Mouse (Mus musculus): ENCODE data around the gene Tmem150c. TPM values are rescaled to one million over a fixed set of nuclear protein-coding genes. Genes with fewer than 3 reads are reported as not detected.

Tmem150c gene
- 10 to 100 TPM; 26.9 to 28.7 TPM for total RNA-seq (2021)
- long read RNA-seq, experiment 1, partial matches to known transcripts: 0 of 13 reads
- long read RNA-seq, experiment 1, other reads (novel, unspliced or antisense): 10 of 13 reads
- long read RNA-seq, experiment 2, transcript Tmem150c-201 (8 exons, 3,084 nt): major isoform, 8 of 35 reads
- long read RNA-seq, experiment 2, partial matches to known transcripts: 11 of 35 reads
- long read RNA-seq, experiment 2, other reads (novel, unspliced or antisense): 16 of 35 reads

DNA sequence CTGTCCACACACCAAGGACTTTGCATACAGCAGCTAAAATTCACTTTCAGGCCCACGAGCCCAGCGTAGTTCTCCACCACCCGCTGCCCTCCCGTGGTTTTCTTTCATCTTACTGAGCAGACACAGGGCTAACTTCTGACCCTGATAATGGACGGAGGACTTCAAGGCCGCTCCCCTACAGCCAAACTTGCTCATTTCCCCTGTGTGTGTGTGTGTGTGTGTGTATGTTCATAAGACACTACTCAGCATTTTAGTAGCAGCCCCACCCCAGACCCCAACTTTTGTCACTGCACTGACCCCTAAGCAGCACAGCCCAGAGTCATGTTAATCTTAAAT is at the start of gene Tmem150c:
Gene Tmem150c, minus strand, starts transcription at position 171 of the 336 bp plus-strand sequence.
- DNase-seq (ENCODE audit: low spot score in 2 of 2): peak in 1 of 2 experiments; percentile 24

DNA sequence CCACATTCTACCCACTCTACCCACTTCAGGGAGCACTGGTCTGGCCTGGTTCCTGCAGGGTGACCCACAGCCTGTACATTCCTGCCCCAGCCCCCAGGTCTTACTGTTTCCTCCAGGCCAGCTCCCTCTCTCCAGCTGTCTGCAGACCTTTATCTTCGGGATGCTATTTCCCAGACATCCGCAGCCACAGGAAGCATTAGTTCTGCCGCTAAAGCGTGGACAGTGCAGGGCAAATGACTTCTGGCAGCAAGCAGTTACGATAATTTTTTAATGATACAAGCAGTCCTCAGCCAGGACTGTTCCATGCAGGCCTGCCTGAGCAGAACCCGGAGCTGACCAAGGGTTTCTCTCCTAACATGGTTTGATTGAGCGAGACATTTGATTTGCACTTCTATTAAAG is 49.5 kb upstream of the Tmem150c start:
- no peak for DNase-seq (ENCODE audit: low spot score in 2 of 2)

DNA sequence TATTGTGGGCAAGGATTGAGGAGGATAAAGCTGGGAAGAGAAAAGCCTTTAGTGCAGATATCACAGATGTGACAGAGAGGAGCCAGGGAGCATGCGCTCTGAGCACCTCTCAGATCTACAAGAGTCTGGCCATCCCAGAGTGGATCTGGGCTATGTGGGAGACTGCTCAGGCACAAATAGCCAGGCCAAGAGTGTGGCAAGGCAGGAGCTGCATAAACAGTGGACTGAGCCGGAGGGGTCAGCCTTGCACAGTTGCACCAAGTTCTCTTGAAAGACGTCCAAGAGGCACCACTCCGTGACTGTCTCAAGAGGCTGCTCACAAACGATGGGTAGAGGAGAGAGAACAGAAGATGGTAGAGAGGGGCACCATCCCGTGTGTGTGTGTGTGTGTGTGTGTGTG is 47.1 kb upstream of the Tmem150c start:
- DNase-seq (ENCODE audit: low spot score in 2 of 2): no peak

DNA sequence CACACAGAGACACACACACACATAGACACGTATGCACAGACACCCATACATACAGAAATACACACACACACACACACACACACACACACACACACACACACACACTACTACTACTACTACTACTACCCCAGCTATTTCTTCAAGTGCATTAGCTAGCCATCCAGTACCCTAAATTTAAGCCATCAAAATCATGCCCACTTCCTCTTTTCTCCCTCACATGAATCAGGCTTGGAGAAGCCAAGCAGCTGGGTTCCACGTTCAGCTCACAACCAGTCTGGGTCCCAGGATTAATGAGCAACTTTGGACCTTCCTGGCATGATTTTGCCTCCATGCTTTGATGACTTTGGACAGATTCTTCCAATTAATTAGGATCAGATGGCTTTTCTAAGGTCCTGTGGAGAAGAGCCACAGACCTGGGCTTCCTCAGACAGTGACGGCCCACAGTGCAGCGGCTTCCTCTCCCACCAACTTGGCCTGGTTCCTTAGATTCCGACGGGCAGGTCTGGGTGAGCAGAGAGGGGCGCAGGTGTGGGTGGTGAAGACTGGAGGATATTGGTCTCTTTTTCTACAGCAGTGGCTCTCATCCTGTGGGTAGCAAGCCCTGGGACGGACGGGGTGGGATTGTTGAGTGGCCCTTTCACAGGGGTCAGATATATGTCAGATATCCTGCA is 46.0 kb upstream of the Tmem150c start:
- no peak for DNase-seq (ENCODE audit: low spot score in 2 of 2)

DNA sequence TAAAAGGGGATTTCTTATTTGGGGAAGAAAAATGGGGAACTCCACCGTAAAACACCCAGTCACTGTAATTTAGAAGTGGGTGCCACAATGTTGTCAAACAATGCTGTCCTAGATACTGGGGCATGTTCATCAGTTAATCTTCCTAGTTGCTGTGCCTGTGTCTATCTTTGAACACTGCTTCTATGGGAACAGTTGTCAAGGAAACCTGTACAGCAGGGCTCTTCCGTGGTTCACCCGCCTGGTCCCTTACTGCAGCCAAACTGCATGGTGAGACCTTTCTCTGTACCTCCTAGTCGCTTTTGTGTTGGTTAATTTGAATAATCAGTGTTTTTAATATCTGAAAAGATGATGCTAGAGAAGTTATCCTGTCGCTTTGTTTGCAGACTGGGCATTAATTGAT is 41.2 kb upstream of the Tmem150c start:
- no peak for DNase-seq (ENCODE audit: low spot score in 2 of 2)

DNA sequence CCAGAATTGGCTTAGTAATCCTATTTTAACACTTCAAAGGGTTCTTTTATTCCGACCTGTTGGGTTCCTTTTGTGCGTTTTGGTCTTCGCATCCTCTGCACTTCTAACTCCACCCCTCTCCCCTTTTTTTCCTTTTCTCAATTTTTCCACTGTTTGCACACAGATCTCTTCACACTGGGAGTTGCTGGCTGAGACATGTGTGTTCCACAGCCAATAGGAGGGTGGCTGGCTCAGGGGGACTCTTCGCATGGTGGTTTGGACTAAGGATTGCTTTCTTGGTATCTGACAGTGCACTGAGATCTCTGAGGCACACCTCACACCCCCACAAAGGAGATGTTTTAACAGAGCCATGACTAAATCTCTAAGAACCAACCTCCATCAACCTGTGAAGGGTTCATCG is 40.7 kb upstream of the Tmem150c start:
- no peak for DNase-seq (ENCODE audit: low spot score in 2 of 2)

DNA sequence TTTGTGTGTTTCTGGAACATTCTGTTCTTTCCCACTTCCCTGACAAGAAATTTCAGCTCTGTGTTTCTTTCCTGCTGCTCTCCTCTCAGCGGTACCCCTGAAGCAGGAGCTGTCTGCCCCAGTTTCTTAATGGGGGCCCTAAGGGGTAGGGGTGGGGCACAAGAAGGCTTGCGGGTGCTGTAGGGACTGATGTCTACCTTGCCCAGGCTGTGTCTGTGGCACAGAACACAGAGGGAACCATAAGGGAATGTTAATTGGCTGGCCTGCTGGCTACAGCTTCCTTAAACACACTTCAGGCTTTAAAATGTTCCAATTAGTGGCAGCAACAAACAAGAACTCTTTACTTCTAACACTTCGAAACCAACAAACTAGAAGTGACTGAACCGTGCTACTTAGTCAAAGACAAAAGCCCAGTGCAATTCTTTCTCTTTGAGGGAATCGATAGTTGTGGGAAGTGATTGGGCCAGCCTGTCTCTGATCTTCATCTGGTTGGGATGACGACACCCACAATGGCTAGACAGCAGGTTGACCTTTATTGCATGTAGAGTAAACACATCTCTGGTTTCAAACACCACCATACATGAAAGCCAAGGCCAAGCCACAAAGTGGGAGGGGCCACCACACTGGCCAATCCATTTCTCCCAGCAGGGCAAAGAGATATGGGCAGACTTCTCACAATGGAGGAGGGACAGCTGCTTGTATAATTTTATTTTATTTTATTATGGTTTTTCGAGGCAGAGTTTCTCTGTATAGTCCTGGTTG is 39.7 kb upstream of the Tmem150c start:
- no peak for DNase-seq (ENCODE audit: low spot score in 2 of 2)

DNA sequence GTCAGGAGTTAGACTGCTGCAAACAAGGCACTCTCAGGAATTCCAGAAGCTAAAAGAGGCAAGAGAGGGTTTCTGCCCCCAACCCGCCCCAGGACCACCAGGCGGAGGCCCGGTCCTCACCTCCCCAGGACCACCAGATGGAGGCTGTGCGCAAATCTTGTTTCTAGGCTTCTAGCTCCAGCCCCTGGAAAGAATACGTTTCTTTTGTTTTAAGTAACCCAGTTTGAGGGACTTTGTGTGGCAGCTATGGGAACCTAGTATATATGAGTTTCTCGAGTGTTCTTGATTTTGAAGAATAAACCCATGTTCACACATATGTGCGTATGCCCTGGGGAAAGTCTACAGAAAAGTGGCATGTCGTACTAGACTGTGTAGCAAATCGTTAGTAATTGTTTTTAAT is 37.9 kb upstream of the Tmem150c start:
- no peak for DNase-seq (ENCODE audit: low spot score in 2 of 2)

DNA sequence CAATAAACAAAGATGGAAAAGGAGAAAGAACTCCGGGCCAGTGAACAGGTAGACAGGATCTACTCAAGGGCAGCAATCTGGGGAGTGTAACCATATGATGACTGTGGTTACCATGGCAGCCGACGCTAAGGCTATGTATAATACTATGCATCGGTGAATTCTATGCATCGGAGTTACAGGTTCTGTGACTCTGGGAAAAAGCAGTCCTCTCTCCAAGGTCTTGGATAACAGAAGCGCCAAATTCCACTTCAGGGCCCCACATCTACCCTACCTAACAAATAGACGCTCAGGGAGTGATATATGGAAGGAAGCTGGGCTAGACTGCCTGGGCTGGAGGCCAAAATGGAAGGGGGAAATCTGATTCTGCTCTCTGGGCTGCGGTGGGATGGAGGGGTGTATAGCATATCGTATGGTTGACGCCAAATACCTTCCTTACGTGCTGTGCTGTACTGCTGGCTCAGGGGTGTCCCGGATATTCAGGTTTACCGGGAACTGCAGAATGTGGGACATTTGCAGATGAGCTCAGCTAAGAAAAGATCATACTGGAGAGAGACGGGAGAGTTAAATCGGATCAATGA is 37.3 kb upstream of the Tmem150c start:
- no peak for DNase-seq (ENCODE audit: low spot score in 2 of 2)

DNA sequence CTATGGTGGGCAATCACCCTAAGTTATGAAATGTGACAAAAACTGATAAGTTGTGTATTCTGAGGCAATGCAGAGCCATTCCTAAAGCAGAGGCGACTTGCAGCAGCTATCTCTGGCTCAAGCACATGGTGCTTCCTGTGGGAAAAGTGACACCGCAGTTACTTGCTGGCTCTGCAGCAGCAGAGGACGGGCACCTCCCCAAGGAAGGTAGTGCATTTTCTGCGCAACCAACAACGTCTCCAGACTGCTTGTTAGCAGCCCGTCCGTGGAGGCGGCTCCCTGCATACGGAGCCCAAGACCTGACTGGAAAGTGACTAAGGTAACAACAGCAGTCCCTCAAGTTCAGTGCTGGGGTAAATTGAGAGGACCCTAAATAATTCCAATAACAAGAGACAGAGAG is 36.8 kb upstream of the Tmem150c start:
- DNase-seq (ENCODE audit: low spot score in 2 of 2): no peak

DNA sequence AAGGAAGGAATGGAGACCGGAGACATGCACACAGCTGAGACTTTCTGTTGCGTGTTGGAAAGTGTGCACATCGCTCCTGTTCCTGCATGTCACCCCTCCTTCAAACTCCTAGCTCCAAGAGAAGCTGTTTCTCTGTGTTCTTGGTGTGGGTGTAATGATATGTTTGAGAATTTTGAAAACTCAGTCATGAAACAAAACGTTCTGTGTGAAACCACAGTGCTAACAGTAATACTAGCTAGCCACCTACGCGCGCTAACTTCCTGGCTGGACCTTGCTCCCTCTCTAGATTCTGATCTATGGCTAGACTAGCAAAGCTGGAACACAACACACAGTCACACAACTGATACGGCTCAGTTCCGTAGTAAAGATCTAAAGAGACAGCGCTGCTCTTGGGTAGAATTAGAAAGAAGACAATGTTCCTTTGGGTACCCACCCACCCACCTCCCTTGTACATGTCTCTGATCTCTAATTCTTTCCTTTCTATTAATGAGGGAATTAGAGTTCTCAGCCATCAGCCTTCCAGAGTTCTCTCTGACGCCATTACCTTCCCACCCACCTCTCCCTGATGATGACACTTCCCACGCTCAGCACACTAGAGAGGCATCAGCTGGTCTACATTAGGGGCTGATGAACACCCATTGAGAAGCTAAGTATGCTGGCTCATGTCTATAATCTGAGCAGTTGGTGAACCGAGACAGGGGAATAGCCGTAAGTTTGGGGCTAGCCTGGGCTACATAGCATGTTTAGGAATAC is 32.0 kb upstream of the Tmem150c start:
- DNase-seq (ENCODE audit: low spot score in 2 of 2): no peak

DNA sequence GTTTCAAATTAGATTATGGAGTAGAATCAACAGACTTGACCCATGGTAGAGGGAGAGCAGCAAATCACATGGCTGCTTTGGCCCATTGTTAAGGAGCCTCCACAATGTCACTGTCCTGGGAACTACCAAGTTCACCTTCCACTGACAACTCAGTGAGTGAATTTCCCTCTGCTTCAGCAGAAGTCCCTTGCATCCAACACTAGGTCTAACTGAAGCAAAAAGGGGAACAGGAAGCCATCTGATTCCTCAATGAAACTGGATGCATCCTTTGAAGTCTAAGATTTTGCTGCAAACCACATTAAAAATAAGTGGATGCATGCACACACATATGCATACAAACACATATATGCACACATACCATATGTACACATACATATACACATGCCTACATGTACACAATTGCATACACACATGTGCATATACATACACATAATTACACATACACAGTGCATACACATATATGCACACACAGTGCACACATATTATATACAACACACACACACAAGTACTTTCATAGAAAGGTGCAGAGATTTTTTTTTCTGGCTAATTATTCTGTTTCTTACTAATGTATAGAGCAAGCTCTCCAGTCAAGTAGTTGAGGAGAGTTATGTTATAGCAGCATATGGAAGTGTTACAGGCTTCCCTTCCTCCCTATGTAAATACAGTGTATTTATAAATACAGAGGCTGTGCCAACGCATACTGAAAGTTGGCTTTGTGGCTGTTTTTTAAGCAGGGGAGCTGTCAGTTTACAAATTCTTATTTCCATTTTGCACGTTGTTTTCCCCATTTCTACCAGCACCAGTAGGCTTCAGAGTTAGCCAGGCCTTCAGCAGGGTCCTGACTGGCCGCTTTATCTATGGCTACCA is 27.7 kb upstream of the Tmem150c start:
- no peak for DNase-seq (ENCODE audit: low spot score in 2 of 2)

DNA sequence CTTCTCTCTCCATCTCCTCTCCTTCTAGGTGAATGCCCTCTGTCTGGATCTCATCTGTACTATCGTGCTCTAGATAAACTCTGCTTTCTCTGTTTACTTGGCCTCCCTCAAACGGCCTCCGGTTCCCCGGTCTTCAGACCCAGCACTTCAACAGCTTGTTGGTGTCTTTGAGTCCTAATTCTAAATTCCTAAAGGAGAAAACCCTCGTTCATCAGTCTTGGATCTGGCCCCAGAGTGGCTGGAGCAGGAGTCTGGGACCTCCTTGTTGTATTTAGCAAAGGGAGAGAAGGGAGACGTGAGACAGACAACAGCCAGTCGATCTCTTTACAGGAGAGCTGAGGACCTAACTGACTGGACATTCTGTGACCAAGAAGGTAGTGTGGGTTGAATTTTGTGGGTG is 27.0 kb upstream of the Tmem150c start:
- DNase-seq (ENCODE audit: low spot score in 2 of 2): no peak

DNA sequence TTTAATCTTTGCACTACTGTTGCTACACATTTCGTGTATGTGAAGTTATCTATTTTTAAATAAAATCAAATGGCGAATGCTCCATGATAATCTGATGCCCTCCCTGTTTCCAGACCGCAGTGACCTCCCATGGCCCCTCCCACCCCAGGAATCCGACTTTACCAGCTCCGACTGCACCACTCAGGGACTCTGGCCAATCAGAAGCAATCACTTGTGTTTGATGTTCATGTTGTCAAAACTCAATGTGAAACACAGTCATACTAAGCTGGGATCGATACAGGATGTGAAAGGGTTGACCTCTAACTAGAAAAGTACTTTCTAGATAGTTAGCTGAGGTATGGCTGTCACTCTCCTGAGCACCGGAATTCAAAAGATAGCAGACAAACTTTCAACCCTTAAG is 26.3 kb upstream of the Tmem150c start:
- DNase-seq (ENCODE audit: low spot score in 2 of 2): no peak

DNA sequence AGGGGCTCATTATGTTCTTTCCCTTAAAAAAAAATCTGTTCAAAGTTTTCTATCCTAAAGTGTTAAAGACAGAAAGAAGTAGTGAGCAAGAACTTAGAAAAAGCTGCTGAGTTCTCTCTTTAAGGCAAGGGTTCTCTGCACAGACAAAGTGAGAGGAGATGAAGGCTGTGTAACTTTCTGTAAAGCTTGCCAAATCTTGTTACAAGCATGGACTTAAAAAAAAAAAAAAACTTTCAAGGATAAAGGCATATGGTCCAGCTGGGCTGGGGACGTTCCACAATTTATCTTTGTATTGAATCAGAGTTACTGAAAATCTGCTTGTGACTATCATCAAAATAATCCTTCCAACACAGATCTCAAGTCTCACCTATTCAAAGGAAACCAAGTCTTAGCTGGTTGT is 21.4 kb upstream of the Tmem150c start:
- no peak for DNase-seq (ENCODE audit: low spot score in 2 of 2)

DNA sequence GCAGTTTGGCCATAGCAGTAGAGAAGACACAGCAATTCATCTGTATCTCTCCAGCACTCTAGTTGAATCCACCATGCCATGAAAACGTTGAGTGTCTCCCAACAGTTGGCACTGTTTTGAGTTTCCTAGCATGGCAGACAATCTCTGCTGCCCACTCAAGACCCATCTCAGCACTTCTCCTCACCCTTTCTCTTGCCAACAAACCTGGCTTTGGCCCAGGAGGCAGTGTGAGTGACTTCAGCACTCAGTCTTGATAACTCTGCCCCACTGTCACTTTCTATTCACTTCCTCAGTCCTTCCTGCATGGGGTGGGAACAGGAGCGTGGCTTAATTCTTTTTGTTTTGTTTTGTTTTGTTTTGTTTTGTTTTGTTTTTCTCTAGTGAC is 19.2 kb upstream of the Tmem150c start:
- no peak for DNase-seq (ENCODE audit: low spot score in 2 of 2)

DNA sequence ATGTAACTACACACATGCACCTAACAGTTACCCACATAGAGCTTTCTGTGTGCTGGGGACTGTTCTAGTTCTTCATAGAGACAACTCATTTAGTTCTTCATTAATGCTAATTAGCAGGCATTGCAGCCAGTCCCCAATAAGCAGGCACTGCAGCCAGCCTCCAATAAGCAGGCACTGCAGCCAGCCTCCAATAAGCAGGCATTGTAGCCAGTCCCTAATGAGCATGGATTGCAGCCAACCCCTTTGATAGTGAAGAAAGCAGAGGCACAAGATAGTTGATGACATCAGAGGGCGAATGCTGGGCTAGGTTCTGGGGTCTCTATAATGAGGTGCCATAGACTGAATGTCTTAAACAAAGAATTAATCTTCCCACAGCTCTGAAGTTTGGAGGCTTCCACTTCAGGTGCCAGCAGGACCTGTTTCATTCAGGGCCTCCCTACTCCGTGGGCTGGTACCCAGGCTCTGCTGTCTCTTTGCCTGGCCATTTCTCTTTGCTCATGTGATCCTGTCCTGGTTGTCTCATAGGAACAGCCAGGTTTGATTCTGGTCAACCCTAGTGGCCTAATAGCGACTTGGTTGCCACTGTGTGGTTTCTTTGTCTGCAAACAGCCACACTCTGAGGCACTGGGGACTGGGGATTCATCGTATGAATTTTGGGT is 18.6 kb upstream of the Tmem150c start:
- no peak for DNase-seq (ENCODE audit: low spot score in 2 of 2)

DNA sequence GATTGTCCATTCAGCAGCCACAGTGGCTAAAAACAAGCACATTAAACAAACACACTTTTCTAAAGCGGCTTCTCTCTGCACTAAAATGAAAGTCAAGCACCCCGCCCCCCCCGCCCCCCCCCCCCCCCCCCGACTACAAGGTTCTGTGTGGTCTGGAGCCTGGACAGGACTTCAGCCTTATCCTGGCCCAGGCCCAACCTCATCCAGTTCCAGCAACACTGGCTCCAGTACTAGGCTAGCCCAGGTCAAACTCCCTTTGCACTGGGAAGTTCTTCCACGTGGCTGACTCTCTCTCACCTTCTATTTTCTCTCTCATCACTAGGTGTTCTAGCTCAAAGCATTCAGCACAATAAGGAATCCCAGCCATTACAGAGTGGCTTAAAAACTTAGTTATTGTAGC is 17.9 kb upstream of the Tmem150c start:
- no peak for DNase-seq (ENCODE audit: low spot score in 2 of 2)

DNA sequence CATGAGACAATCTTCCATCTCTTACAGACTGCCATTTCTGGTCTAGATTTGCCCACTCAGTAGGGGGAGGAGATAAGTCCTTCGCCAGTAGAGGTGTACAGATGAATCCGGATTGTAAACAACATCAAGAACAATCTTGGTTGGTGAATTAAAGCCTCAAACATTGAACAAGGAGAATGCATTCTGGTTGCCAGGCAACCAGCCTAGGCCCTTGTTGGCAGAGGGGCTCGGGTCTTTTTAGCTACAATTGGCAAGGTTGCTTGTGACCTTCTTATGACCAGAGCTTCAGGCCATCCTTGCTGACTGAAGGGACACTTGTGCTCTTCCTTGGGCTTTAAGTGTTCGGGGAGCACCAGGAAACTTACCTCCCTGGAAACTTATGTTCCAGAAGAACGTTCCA is 16.5 kb upstream of the Tmem150c start:
- DNase-seq (ENCODE audit: low spot score in 2 of 2): no peak

DNA sequence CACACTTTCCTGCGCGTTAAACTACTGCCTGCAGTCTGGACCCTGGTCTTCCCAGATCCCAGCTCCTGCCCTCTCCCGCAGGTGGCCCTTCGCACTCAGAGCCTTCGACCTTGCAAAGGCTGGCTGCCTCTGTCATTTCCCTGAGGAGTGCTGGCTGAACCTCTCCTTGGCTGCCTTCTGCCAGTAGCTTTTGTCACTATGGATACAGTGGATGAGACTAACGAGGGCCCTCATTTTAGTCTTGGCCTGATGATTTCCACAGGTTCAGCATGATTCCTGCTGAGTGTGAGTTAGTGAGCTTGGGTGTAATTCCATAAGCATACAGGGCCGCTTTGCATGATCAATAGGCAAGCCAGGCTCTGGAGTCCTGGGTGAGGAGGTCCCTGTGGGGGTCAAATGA is 16.0 kb upstream of the Tmem150c start:
- DNase-seq (ENCODE audit: low spot score in 2 of 2): no peak

All from adrenal gland, postnatal 4 days (tissue).